ENCODE assay signal across 10 mouse cellular contexts in the genomic region with DNA sequence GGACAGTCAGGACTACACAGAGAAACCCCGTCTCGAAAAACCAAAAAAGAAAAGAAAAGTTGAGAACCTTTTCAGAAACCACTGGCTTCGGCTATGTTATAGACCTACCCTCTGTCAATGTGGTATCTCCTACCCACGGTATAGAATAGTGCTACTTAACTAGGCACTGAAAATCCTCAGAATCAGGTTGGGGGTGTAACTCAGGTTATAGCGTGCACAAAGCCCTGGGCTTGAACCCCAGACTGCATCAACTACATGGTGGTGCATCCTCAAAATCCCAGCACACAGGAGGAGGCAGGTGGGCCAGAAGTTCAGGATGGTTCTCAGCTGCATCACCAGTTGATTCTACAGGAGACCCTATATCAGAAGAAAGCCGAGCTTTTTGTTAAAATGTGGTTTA. TPM values are rescaled to one million over a fixed set of nuclear protein-coding genes. Genes with fewer than 3 reads are reported as not detected.
A peak's percentile ranks its signal among the peaks of the same experiment; 100 is the strongest.
DNase-seq lines count a peak whose midpoint lies in the region; ATAC-seq lines count a peak whose summit lies in the region.
"Had no signal": no experiment of that assay in that cellular context is flagged by ENCODE, and none has a peak within 500 bp of the region (broad histone marks: within the 10 kb centered on the region; RNA-seq: fewer than 3 reads in every experiment).

No protein-coding gene starts in this region.

- peak overlapping the region; percentile 91; the same call in 1 of the 2 replicates for H3K27ac ChIP-seq in kidney, embryonic 16.5 days (ENCODE audit: low read length)
- peak overlapping the region; percentile 87; the same call in 1 of the 2 replicates for H3K27ac ChIP-seq in embryonic facial prominence, embryonic 13.5 days
- H3K27ac ChIP-seq in intestine, embryonic 16.5 days (ENCODE audit: low read length) = 0 out of 2 replicates have a peak overlapping the region, but pooled peaks have one; percentile 90
- no peak overlapping the region for H3K27ac ChIP-seq in midbrain, embryonic 15.5 days

- ATAC-seq in kidney, embryonic 16.5 days (ENCODE audit: low FRiP score, low TSS enrichment) = no peak
- no peak for ATAC-seq in embryonic facial prominence, embryonic 13.5 days (ENCODE audit: insufficient number of reproducible peaks, insufficient read depth, low FRiP score, low TSS enrichment, low read depth)
- ATAC-seq in intestine, embryonic 16.5 days = no peak
- no peak for ATAC-seq in midbrain, embryonic 15.5 days (replicated peaks)

- no peak overlapping the region; the same call in 1 of the 2 replicates for H3K9ac ChIP-seq in kidney, embryonic 16.5 days (replicated peaks; ENCODE audit: low read length)
- H3K9ac ChIP-seq in embryonic facial prominence, embryonic 13.5 days = no peak overlapping the region
- no peak overlapping the region for H3K9ac ChIP-seq in intestine, embryonic 16.5 days (ENCODE audit: low read depth, low read length)
- H3K9ac ChIP-seq in midbrain, embryonic 15.5 days = no peak overlapping the region

- DNase-seq in kidney, postnatal 36 days = no peak
- DNase-seq in testis, postnatal 10 days (ENCODE audit: low spot score) = no peak
- DNase-seq in gastrocnemius, adult 8-10 months (ENCODE audit: low spot score in 2 of 2) = no peak
- no peak for DNase-seq in lung, postnatal 25 days (ENCODE audit: low spot score)
- DNase-seq: cerebellum, adult 2 months had no signal

- WGBS in kidney, embryonic 16.5 days = 88% methylated on average over 6 of the region's 6 CpGs
- 91% methylated on average over 6 of the region's 6 CpGs for WGBS in embryonic facial prominence, embryonic 13.5 days
- 90% methylated on average over 6 of the region's 6 CpGs for WGBS in intestine, embryonic 16.5 days
- WGBS in midbrain, embryonic 15.5 days = 95% methylated on average over 6 of the region's 6 CpGs

- H3K9me3 ChIP-seq in kidney, embryonic 16.5 days (ENCODE audit: low read length) = no peaks in the 10 kb centered on the region
- no peaks in the 10 kb centered on the region for H3K9me3 ChIP-seq in embryonic facial prominence, embryonic 13.5 days
- no peaks in the 10 kb centered on the region for H3K9me3 ChIP-seq in intestine, embryonic 16.5 days (ENCODE audit: control insufficient read depth, low read length)
- H3K9me3 ChIP-seq in midbrain, embryonic 15.5 days = no peaks in the 10 kb centered on the region

- no peak overlapping the region for H3K4me3 ChIP-seq in kidney, embryonic 16.5 days (ENCODE audit: low read length)
- no peak overlapping the region for H3K4me3 ChIP-seq in embryonic facial prominence, embryonic 13.5 days
- H3K4me3 ChIP-seq in intestine, embryonic 16.5 days (ENCODE audit: low read length) = peak overlapping the region; percentile 96
- H3K4me3 ChIP-seq in midbrain, embryonic 15.5 days = peak overlapping the region; percentile 99; the same call in 1 of the 2 replicates

- H3K4me1 ChIP-seq in kidney, embryonic 16.5 days (ENCODE audit: insufficient read depth, low read length) = peaks cover 48% of the 10 kb centered on the region
- peaks cover 49% of the 10 kb centered on the region for H3K4me1 ChIP-seq in embryonic facial prominence, embryonic 13.5 days
- peaks cover 40% of the 10 kb centered on the region for H3K4me1 ChIP-seq in intestine, embryonic 16.5 days (ENCODE audit: control insufficient read depth, insufficient read depth, low read length)
- peaks cover 38% of the 10 kb centered on the region for H3K4me1 ChIP-seq in midbrain, embryonic 15.5 days

- no peaks in the 10 kb centered on the region; the same call in 1 of the 2 replicates for H3K36me3 ChIP-seq in kidney, embryonic 16.5 days (ENCODE audit: insufficient read depth, low read length)
- H3K36me3 ChIP-seq in embryonic facial prominence, embryonic 13.5 days = no peaks in the 10 kb centered on the region
- no peaks in the 10 kb centered on the region for H3K36me3 ChIP-seq in intestine, embryonic 16.5 days (ENCODE audit: control insufficient read depth, insufficient read depth, low read length)
- H3K36me3 ChIP-seq in midbrain, embryonic 15.5 days (replicated peaks) = no peaks in the 10 kb centered on the region

- H3K4me2 ChIP-seq in kidney, embryonic 16.5 days (replicated peaks; ENCODE audit: low read depth, low read length) = peak overlapping the region; percentile 79; the same call in 1 of the 2 replicates
- H3K4me2 ChIP-seq in embryonic facial prominence, embryonic 13.5 days = peak overlapping the region; percentile 91
- H3K4me2 ChIP-seq in intestine, embryonic 16.5 days (ENCODE audit: low read depth, low read length) = peak overlapping the region; percentile 88
- peak overlapping the region; percentile 91; the same call in 1 of the 2 replicates for H3K4me2 ChIP-seq in midbrain, embryonic 15.5 days

- no peaks in the 10 kb centered on the region for H3K27me3 ChIP-seq in kidney, embryonic 16.5 days (ENCODE audit: insufficient read depth, low read length)
- H3K27me3 ChIP-seq in embryonic facial prominence, embryonic 13.5 days = no peaks in the 10 kb centered on the region
- no peaks in the 10 kb centered on the region for H3K27me3 ChIP-seq in intestine, embryonic 16.5 days (replicated peaks; ENCODE audit: control insufficient read depth, insufficient read depth, low read length)
- no peaks in the 10 kb centered on the region for H3K27me3 ChIP-seq in midbrain, embryonic 15.5 days (replicated peaks)

RNA-seq across cellular contexts. Expression of gene Smarcd2, which starts 1.0 kb away (rescaled TPM):
- polyA plus RNA-seq in kidney, embryonic 16.5 days (2015; fragmentation: Nextera tagmentation; extraction: Ambion mirVana) = 55.0 and 59.0 TPM in 2 replicates
- 75.7 and 88.0 TPM in 2 replicates for polyA plus RNA-seq in embryonic facial prominence, embryonic 13.5 days (2015; fragmentation: Nextera tagmentation; extraction: Ambion mirVana)
- 48.1 and 49.7 TPM in 2 replicates for polyA plus RNA-seq in intestine, embryonic 16.5 days (2015; fragmentation: Nextera tagmentation; extraction: Ambion mirVana)
- 10.9 and 11.5 TPM in 2 replicates for polyA plus RNA-seq in midbrain, embryonic 15.5 days (2015; fragmentation: Nextera tagmentation; extraction: Ambion mirVana)
- total RNA-seq in gastrocnemius, adult 8-10 months (2022) = 10 to 100 TPM in 2 of 4 experiments, 1 to 10 TPM in 2; 8.3 to 11.5 (median 10.0) TPM

RNA-seq across cellular contexts. Expression of gene Tcam1, which starts 2.7 kb away (rescaled TPM):
- polyA plus RNA-seq in kidney, embryonic 16.5 days (2015; fragmentation: Nextera tagmentation; extraction: Ambion mirVana) = 0.81 and 1.0 TPM in 2 replicates
- polyA plus RNA-seq in embryonic facial prominence, embryonic 13.5 days (2015; fragmentation: Nextera tagmentation; extraction: Ambion mirVana) = 0.19 and 0.44 TPM in 2 replicates
- 0.20 and 0.27 TPM in 2 replicates for polyA plus RNA-seq in intestine, embryonic 16.5 days (2015; fragmentation: Nextera tagmentation; extraction: Ambion mirVana)
- polyA plus RNA-seq in midbrain, embryonic 15.5 days (2015; fragmentation: Nextera tagmentation; extraction: Ambion mirVana) = 0.12 and 0.20 TPM in 2 replicates
- total RNA-seq in gastrocnemius, adult 8-10 months (2022) = under 1 TPM in 3 of 4 experiments, not detected in 1; 0.07 to 0.13 (median 0.12) TPM

RNA-seq across cellular contexts. Expression of gene Psmc5, which starts 17.9 kb away (rescaled TPM):
- 312 and 314 TPM in 2 replicates for polyA plus RNA-seq in kidney, embryonic 16.5 days (2015; fragmentation: Nextera tagmentation; extraction: Ambion mirVana)
- polyA plus RNA-seq in embryonic facial prominence, embryonic 13.5 days (2015; fragmentation: Nextera tagmentation; extraction: Ambion mirVana) = 286 and 310 TPM in 2 replicates
- polyA plus RNA-seq in intestine, embryonic 16.5 days (2015; fragmentation: Nextera tagmentation; extraction: Ambion mirVana) = 234 and 263 TPM in 2 replicates
- polyA plus RNA-seq in midbrain, embryonic 15.5 days (2015; fragmentation: Nextera tagmentation; extraction: Ambion mirVana) = 297 and 300 TPM in 2 replicates
- 100 to 1,000 TPM; 125 to 150 (median 137) TPM for total RNA-seq in gastrocnemius, adult 8-10 months (2022)

RNA-seq across cellular contexts. Expression of gene Ftsj3, which starts 17.9 kb away (rescaled TPM):
- polyA plus RNA-seq in kidney, embryonic 16.5 days (2015; fragmentation: Nextera tagmentation; extraction: Ambion mirVana) = 60.5 and 60.7 TPM in 2 replicates
- polyA plus RNA-seq in embryonic facial prominence, embryonic 13.5 days (2015; fragmentation: Nextera tagmentation; extraction: Ambion mirVana) = 60.0 and 63.0 TPM in 2 replicates
- 42.9 and 50.8 TPM in 2 replicates for polyA plus RNA-seq in intestine, embryonic 16.5 days (2015; fragmentation: Nextera tagmentation; extraction: Ambion mirVana)
- polyA plus RNA-seq in midbrain, embryonic 15.5 days (2015; fragmentation: Nextera tagmentation; extraction: Ambion mirVana) = 33.0 and 34.1 TPM in 2 replicates
- total RNA-seq in gastrocnemius, adult 8-10 months (2022) = 10 to 100 TPM; 18.0 to 28.8 (median 21.3) TPM

RNA-seq across cellular contexts. Expression of gene Gh, which starts 27.9 kb away (rescaled TPM):
- polyA plus RNA-seq in kidney, embryonic 16.5 days (2015; fragmentation: Nextera tagmentation; extraction: Ambion mirVana) = not detected in 2 replicates
- not detected in 2 replicates for polyA plus RNA-seq in embryonic facial prominence, embryonic 13.5 days (2015; fragmentation: Nextera tagmentation; extraction: Ambion mirVana)
- not detected in 2 replicates for polyA plus RNA-seq in intestine, embryonic 16.5 days (2015; fragmentation: Nextera tagmentation; extraction: Ambion mirVana)
- not detected in 2 replicates for polyA plus RNA-seq in midbrain, embryonic 15.5 days (2015; fragmentation: Nextera tagmentation; extraction: Ambion mirVana)
- not detected for total RNA-seq in gastrocnemius, adult 8-10 months (2022)
- total RNA-seq: gastrocnemius, postnatal 4 days had no signal
- polyA plus RNA-seq: cerebellum, adult 2 months had no signal

Comparison
In these comparisons a context has a peak if more than half of its experiments do, and no peak if none do; other contexts are left out.
1. H3K4me3 ChIP-seq: peak in intestine, embryonic 16.5 days (single experiment) and midbrain, embryonic 15.5 days (single experiment); none in kidney, embryonic 16.5 days (single experiment) and embryonic facial prominence, embryonic 13.5 days (single experiment).
2. Peak in every context shown above with its lines, with median percentiles within 50 percentile points of each other: H3K4me2 ChIP-seq.